Mouse (Mus musculus) bone marrow, adult 2 months (tissue): ENCODE results near the gene Pkn3. TPM values are rescaled to one million over a fixed set of nuclear protein-coding genes. Genes with fewer than 3 reads are reported as not detected.
"Not testable (repeated sequence)": the region's sequence is repeated elsewhere in the genome, so short reads cannot be mapped to it uniquely, and the experiment has no call there.

Experiments used
- H3K27ac ChIP-seq: fragments of 200-500 bp; 2 replicates; pipeline ENCODE4 v1.5.1; 2012; ENCODE audit warnings: low read depth, mild to moderate bottlenecking, control low read depth, inconsistent platforms, low read length; ENCODE audit not compliant: control insufficient read depth, poor library complexity, insufficient read depth
- H3K4me1 ChIP-seq: fragments of 200-500 bp; 2 replicates; pipeline ENCODE4 v1.6.1; 2011; ENCODE audit warnings: low read length; ENCODE audit not compliant: control insufficient read depth, insufficient read depth
- H3K4me3 ChIP-seq: fragments of 200-500 bp; replicated peaks from 2 replicates; pipeline ENCODE3; 2011; ENCODE audit warnings: mild to moderate bottlenecking, low read depth, low read length, control low read depth; ENCODE audit not compliant: control insufficient read depth
- CTCF ChIP-seq: fragments of 200-500 bp; IDR thresholded peaks from 2 replicates; pipeline ENCODE4 v1.5.1; 2011; ENCODE audit warnings: low read length, control low read depth; ENCODE audit not compliant: control insufficient read depth, insufficient read depth
- POLR2A ChIP-seq: fragments of 200-500 bp; IDR thresholded peaks from 2 replicates; pipeline ENCODE4 v1.6.1; 2011; ENCODE audit warnings: low read depth, mild to moderate bottlenecking, control low read depth, low read length, borderline replicate concordance; ENCODE audit not compliant: control insufficient read depth
- WGBS: fragments of 180-500 bp; shearing (Covaris S2); methylation state at CpG from one replicate; pipeline ENCODE4 v1.1.7; 2018; 5-methylcytosine and 5-hydroxymethylcytosine counted together
- polyA plus RNA-seq: library from polyadenylated mRNA; stranded (reverse); fragments of >200 nt; gene quantifications from 2 replicates; pipeline ENCODE4 v1.2.4, GENCODE M21; 2011; ENCODE audit warnings: low replicate concordance; ENCODE audit not compliant: missing spikeins, insufficient read depth, insufficient read length

Pkn3 gene
- polyA plus RNA-seq, 1 experiment = 8.1 TPM

DNA sequence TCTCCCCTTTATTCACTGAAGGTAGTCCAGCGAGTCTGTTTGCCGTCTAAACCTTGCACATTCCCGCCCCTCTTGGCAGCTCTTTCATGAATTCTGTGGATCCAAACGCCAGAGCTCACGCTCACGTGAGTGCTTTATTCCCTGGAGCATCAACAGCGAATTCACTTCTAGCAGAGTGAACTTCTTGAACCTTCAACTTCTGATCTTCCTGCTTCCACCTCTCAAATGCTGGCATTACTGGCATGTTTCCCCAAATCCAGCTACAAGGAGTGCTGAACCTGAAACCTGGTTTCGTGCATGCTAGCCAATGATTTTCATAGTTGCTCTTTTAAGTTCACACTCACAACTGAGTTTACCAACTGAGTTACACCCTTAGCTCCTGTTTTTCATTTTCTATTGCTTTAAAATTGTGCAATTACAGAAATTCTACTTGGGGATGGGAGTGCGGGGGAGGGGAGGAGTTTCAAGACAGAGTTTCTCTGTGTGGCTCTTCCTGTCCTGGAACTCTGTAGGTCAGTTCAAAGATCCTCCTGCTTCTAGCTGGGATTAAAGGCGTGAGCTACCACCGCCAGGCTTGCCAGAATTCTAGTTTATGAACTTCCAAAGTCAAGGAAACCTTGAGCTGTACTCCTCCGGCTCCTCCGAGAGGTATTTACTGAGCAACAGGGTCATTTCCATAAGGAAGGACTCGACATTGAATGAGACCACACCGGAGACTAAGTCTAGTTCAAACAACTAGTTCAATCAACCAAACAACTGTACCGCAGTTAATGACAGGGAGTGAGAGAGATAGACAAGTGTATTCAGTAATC is 55.5 kb downstream of the Pkn3 start:
- no peaks in the 10 kb centered on the region; the same call in 1 of the 2 replicates for H3K4me1 ChIP-seq
- TF ChIP-seq POLR2A (no peak), CTCF (no peak)
- 36% methylated on average over 16 of the region's 16 CpGs for WGBS
- H3K27ac ChIP-seq = peak overlapping the region; percentile 46
- H3K4me3 ChIP-seq = peak overlapping the region; percentile 64

DNA sequence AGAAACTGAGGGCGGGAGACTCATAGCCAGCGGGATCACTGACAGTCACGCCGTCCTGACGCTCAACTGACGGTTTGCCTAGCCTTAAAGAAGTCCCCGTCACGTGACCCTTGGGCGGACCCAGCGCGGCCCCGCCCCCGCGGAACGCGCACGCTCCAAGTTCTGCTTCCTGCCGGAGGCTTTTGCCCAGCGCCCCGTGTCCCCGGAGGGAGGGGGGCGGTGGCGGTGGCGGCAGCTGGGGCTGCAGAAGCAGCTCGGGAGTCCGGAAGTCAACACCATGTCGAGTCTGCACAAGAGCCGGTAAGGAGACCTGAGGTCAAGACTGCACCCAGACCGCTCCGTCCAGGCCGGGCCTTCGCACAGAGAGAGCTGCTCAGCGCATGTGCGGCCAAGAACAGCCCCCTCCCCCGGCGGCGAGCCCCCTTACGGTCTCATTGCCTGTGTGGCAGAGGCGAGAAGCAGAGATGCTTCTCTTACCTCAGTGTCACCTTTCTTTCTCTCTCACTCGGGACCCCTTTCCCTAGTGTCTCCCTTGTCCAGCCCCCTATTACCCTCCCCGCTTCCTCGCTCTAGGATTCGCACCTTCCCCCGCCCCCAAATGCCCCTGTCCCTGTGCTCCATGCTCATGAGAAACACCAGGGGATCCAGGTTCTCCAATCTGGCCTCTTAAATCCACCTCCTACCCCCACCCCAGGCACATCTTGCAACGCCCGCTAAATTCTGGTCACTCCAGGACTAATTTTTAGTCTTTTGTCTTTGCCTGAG is 56.3 kb downstream of the Pkn3 start, which contains the start of gene Tbc1d13:
Tbc1d13 (plus strand) TSS at position 134 of the 765 bp plus-strand sequence.
- H3K4me3 ChIP-seq = peak within 1 kb of the TSS; percentile 90
- H3K4me1 ChIP-seq = no peaks in the 10 kb centered on the region; the same call in 1 of the 2 replicates
- H3K27ac ChIP-seq = peak within 1 kb of the TSS; percentile 68
- TF ChIP-seq CTCF (no peak), POLR2A (peak; percentile 90)
- under 1% methylated on average over 46 of the region's 46 CpGs for WGBS

DNA sequence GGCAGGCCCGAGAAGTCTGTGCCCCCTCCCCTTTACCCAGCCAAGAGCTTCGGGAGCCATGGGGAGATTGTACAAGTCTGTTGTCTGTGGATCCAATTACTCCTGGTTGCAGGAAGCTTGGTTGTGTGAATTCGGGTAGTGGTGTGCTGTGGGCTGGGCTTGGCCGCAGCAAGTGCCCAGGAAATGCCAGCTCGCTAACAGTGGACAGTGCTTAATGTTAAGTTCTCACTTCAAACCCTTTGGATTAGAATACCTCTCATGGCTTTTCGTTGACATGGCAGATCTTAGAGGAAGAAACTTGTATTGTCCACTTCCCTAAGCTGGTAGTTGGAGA is 56.9 kb downstream of the Pkn3 start:
- WGBS = 2% methylated on average over 6 of the region's 6 CpGs
- TF ChIP-seq CTCF (no peak), POLR2A (no peak)
- H3K4me1 ChIP-seq = no peaks in the 10 kb centered on the region; the same call in 1 of the 2 replicates
- peak overlapping the region; percentile 68; the same call in 1 of the 2 replicates for H3K27ac ChIP-seq
- peak overlapping the region; percentile 90 for H3K4me3 ChIP-seq

DNA sequence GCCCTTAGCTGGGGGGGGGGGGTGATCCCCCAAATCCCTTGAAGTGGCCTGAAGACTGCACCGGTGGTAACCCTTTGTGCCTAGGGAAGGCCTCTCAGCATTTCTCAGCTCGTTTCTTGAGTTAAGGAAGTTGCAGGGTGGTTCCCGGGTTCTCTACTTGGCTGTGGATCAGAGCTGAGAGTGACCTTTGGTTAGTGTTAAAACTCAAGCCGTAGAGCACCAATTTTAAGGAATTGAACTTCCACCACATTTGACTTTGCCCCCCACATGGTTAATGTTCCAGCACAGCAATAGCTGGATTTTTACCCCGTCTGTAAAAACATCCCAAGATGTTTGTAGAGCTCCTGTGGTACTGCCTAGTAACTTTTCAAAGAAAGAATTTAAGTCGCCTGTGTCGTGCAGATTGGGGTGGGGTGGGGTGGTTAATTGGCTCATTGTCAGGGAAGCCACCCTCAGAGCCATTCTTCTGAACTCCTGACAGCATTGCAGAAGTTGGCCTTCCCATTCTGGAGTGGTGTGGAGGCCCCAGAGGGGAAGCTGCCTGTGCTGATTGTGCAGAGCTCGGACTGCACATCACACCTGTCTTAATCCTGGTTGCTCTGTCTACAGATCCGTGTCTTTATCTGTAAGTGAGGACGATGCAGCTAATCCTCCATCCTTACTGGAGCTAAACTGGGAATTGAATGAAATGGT is 57.6 kb downstream of the Pkn3 start:
- 20% methylated on average over 10 of the region's 10 CpGs for WGBS
- TF ChIP-seq CTCF (no peak), POLR2A (no peak)
- H3K27ac ChIP-seq = peak overlapping the region; percentile 63
- no peaks in the 10 kb centered on the region; the same call in 1 of the 2 replicates for H3K4me1 ChIP-seq
- peak overlapping the region; percentile 11 for H3K4me3 ChIP-seq

DNA sequence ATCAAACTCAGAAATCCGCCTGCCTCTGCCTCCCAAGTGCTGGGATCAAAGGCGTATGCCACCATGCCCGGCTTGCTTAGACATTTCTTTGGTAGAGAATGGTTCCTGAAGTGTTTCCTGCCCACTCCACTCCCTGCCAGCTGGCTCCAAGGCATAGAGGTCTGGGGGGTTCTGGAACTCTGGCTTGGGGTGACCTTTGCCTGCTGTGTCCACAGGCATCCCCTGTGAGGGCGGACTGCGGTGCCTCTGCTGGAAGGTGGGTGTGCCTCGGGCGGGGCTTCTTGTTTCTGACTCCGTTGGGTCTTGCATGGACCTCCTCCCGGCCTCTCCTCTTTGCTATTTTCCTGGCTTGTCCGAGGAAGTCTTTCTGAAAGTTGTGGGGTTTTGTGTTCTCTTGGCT is 59.0 kb downstream of the Pkn3 start:
- TF ChIP-seq POLR2A (no peak), CTCF (no peak)
- Histone ChIP-seq H3K4me3 (no peak overlapping the region), H3K4me1 (no peaks in the 10 kb centered on the region; the same call in 1 of the 2 replicates), H3K27ac (no peak overlapping the region)
- 78% methylated on average over 10 of the region's 10 CpGs for WGBS

DNA sequence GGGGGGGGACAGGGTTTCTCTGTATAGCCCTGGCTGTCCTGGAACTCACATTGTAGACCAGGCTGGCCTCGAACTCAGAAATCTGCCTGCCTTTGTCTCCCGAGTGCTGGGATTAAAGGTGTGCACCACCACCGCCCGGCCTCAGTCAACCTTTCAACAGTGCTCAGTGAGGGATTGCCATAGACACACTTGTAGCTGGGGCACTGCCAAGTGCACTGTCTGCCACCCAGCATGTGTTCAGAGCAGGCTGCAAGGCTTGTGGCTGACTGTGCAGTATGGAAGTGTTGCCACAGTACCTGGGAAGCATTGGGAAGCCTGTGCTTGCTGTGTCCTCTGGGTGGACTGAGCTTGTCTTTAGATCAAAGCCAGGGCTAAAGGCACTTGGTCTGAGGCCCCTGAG is 62.5 kb downstream of the Pkn3 start:
- H3K27ac ChIP-seq, H3K4me1 ChIP-seq, H3K4me3 ChIP-seq: not testable (repeated sequence)
- WGBS = 91% methylated on average over 4 of the region's 4 CpGs

Other genes with a start within 250 kb of the Pkn3 start
- 8.8 and 12.9 TPM in 2 replicates for gene Cercam, start 208.5 kb upstream of the Pkn3 start, polyA plus RNA-seq
- gene Odf2, start 188.5 kb upstream of the Pkn3 start, polyA plus RNA-seq = 55.1 and 78.8 TPM in 2 replicates
- gene Gle1, start 142.3 kb upstream of the Pkn3 start, polyA plus RNA-seq = 14.8 and 16.6 TPM in 2 replicates
- 13.8 and 23.4 TPM in 2 replicates for gene Sptan1, start 112.1 kb upstream of the Pkn3 start, polyA plus RNA-seq
- 3.6 and 5.7 TPM in 2 replicates for gene Wdr34, start 28.8 kb upstream of the Pkn3 start, polyA plus RNA-seq
- 140 and 230 TPM in 2 replicates for gene Set, start 20.3 kb upstream of the Pkn3 start, polyA plus RNA-seq
- gene Zdhhc12, start 16.0 kb downstream of the Pkn3 start, polyA plus RNA-seq = 7.0 and 17.4 TPM in 2 replicates
- gene Zer1, start 46.9 kb downstream of the Pkn3 start, polyA plus RNA-seq = 12.3 and 24.8 TPM in 2 replicates
- gene Tbc1d13, start 56.1 kb downstream of the Pkn3 start, polyA plus RNA-seq = 17.1 and 27.3 TPM in 2 replicates
- 4.6 and 8.6 TPM in 2 replicates for gene Endog, start 93.8 kb downstream of the Pkn3 start, polyA plus RNA-seq
- gene Spout1, start 100.8 kb downstream of the Pkn3 start, polyA plus RNA-seq = 11.0 and 24.6 TPM in 2 replicates
- 4.2 and 6.5 TPM in 2 replicates for gene Kyat1, start 128.2 kb downstream of the Pkn3 start, polyA plus RNA-seq
- 7.1 and 11.5 TPM in 2 replicates for gene Lrrc8a, start 160.0 kb downstream of the Pkn3 start, polyA plus RNA-seq
- gene Gm28035, start 162.9 kb downstream of the Pkn3 start, polyA plus RNA-seq = 2.5 TPM in 1 of 2 replicates, not detected in the other
- gene Phyhd1, start 188.5 kb downstream of the Pkn3 start, polyA plus RNA-seq = 15.4 and 23.0 TPM in 2 replicates
- 8.7 TPM in 1 of 2 replicates, not detected in the other for gene Gm28038, start 203.4 kb downstream of the Pkn3 start, polyA plus RNA-seq
- gene Dolk, start 208.7 kb downstream of the Pkn3 start, polyA plus RNA-seq = 4.6 and 8.1 TPM in 2 replicates
- 9.5 and 27.3 TPM in 2 replicates for gene Nup188, start 208.7 kb downstream of the Pkn3 start, polyA plus RNA-seq